Mouse (Mus musculus) ES-CJ7 (cell line): ENCODE measurements around the gene Kcnk6.

ENCODE experiments used
- DNase-seq: peaks from one replicate; pipeline ENCODE4 v3.0.0; 2011; ENCODE audit warnings: low read depth, low spot score

Gene Kcnk6

DNA sequence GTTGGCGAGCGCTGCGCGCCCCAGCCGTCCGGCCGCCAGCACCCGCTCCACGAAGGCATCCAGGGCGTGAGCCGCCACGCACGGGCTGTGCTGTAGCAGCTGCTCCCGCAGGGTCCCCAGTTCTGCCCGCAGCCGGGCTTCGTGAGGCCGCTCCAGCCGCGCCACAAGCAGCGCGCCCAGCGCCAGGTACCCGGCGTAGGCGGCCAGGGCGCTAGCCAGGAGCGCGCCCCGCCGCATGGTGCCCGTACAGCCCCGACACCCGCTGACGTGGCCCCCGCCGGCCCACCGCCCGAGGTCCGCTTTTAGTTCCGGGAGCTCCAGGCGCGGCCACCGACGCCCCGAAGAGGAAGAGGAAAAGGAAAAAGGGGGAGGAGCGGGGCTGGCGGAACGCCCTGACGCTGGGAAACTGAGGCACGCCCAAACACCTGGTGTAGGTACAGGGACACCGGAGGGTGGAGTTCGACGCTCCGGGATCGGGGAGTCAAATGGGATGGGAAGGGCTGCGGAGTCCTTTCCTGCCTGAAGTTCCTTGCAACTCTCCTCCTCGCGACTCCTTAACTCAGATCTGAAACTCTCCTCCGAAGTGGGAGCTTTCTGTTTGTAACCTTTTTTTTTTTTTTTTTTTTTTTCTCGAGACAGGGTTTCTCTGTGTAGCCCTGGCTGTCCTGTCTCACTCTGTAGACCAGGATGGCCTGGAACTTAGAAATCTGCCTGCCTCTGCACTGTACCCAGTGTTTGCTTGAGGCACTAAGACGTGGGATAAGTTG is at the start of gene Kcnk6:
Kcnk6 (minus strand) TSS at position 269 of the 767 bp plus-strand sequence.
- peak; percentile 27 for DNase-seq

DNA sequence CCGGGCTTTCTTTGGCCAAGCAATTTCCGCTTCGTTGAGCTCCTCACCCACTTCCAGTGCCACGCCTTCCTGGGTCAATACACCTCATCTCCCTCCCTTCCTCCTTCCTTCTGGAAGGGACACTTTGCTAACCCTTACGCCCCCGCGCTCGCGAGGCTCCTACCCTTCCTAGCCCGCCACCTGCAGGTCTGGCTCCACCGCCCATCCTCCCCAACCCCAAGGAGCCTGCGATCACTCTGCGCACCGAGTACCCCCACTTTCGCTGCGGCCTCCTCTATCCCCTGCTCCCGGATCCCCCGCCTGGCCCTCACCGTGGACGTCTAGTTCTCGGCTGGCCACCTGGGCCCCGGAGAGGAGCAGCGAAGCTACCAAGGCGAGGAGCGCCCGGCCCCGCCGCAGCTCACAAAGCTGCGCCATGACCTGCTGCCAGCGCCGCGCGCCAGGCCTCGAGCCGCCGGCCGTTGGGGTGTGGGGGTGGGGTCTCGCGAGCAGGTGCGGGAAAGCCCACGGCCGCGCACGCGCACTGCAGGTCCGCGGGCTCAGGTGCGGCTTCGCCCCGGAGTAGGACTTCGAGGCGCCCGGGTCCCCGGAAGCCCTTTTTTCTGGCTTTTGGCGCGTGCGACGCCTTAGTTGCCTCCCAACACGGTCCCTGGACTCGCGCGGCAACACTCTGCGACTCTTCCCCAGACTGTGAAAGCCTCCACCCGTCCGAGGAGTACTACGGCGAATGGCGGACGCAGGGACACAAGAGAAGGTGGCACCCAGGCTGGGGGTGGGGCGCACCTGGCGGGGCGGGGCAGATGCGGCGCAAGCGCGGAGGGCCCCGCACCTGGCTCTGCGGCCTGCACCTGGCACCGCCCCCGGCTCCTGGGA is 49.1 kb upstream of the Kcnk6 start, which contains the start of gene Spint2:
Spint2 (minus strand) TSS at position 712 of the 873 bp plus-strand sequence.
- peak; percentile 89 for DNase-seq

DNA sequence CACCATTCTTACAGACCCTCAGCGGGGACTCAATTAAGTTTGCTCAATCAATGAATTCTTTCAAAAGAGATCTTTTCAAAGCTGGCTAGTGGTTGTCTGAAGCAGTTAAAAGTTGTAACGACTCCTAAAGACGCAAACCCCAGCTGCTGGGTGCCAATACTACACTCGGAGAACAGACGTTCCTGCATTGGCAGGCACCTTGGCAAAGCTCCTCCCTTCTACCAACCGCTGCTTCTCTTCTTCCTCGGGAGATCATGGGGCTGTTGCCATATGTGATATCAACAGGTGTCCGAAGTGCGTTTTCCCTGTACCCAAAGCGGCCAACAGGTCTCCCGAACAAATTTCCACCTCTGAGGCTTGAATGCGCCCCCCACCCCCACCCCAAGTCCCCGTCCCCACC is 48.5 kb upstream of the Kcnk6 start:
- DNase-seq: no peak

DNA sequence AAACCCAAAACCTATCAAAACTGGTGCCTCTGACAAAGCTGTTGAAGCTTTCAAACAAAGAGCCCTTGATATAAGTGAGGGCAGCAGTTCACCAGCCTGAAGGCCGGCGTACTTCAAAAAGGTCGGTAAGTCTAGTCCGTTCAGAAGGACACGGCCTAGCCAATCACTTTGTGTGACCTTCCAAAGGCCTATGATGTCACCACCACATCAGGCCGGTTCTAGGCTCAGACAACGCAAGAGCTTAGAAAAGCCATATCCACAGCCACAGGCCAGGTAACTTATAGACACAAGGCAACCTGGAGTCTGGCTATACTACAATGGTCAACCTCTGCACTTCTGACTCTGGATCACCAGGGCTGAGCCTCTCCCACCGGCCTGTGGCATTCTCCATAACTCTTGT is 47.6 kb upstream of the Kcnk6 start:
- DNase-seq: peak; percentile 43

DNA sequence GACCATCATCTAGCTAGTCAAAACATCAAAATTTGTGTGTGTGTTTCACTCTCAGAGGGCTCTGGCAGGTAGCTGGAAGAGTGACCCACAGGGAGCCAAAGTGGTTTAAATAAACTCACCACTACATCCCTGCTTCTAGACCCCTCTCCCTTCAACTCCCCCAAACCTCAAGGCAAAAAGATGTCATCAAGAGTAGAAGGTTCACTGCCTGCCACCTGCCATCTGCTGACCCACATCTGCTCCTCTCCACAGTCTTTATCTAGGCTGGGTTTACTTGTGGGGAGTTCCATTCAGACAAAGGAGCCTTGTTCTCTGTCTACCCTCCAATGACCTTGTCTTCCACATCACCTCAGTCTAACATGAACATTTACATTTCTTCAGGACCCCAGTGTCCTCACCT is 46.9 kb upstream of the Kcnk6 start:
- no peak for DNase-seq

DNA sequence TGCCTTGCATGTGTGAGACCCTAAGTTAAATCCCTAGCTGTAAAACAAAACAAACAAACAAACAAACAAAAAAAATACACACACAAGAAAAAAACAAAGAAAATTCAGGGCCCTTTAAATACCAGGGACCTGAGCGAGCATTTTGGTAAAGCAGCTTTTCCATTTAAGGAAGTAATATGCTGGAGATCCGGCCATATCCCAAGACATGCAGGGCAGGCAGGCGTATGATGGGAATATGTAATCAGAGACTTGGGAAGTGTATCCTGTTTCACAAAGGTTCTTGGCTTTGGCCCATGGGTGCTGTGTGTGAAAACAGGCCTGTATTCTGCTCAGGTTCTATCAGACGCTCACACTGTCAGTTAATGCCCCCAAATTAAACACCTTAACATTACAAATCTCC is 45.2 kb upstream of the Kcnk6 start:
- no peak for DNase-seq

DNA sequence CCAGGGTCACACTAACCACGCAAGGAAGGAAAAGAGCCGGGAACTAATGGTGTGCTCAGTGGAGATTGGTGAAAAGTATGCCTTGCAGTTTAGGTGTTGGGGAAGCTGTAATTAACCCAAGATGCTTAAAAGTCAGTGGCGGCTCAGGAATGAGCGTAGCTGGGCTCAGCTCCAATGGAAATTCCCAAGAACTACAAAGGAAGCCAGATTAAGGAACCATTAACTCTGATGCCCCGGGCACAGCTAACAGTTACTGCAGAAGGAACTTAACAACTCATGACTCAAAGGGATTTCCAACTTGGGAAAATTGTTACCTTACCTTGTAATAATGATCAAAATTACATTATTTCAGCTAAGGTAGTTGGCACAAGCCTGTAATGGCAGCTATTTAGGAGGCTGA is 44.4 kb upstream of the Kcnk6 start:
- no peak for DNase-seq

DNA sequence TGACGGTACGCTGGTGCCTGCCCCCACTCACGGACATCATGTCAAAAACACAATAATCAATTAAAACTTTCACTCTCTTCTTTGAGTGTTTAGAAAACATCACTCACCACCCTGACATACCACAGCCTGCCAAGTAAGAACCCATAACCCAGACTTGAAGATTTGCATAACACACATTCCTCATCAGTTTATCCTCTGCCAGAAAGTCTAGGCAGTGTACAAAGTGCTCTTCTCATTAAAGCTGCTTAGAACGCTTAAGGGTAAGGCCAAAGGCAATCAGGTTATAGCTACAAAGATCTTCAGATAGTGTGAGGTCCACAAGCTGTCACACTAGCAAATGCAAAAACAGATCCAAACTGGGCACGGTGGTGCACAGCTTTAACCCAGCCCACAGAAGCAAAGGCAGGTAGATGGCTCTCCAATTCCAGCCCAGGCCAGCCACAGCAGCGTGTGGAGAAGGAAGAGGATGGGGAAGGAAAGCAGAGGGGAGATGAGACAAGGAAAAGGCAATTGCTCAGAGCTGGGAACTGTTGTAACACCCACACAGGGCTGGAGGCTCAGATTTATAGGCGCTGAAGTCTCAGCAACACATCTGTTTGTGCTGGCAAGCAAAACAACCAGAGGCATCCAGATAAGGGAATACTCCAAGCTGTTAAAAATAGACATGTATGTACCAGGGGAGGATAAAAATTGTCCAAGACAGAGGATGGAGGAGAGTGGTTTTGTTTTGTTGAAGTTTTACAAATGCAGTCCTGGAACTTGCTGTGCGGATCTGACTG is 39.6 kb upstream of the Kcnk6 start:
- DNase-seq: no peak

DNA sequence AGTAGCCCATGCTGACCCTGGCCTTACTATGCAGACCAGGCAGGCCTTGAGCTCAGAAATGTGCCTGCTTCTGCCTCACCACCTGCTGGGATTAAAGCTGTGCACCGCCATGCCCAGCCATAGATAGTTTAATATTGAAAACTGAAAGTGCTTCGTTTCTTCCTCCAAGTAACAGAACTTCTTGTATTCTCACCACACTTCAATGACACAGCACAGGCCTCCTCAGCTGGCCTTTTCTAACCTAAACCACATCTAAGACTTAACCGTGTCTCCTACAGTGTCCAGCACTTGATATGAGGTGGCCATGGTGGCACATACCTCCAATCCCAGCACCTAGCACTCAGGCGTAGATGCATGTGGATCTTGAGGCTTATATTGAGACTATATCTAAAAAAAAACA is 38.1 kb upstream of the Kcnk6 start:
- no peak for DNase-seq

DNA sequence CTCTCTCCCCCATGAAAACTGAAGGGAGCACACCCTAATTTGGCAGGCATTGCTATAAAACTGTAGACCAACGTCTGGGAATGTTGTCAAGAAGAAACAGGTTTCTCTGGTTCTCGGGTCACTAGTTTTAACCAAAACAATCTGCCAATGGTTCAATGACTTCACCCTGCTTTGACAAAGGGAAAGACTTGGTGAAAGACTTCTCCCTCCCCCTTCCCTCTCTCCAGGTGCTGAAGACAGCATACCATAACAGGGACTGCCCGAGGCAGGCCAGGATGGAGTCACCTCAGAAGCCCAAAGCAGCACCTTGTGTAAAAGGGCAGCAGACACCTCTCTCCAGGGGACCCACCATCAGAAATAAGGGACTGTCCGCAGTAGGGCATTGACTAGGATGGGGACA is 34.6 kb upstream of the Kcnk6 start:
- DNase-seq: no peak

DNA sequence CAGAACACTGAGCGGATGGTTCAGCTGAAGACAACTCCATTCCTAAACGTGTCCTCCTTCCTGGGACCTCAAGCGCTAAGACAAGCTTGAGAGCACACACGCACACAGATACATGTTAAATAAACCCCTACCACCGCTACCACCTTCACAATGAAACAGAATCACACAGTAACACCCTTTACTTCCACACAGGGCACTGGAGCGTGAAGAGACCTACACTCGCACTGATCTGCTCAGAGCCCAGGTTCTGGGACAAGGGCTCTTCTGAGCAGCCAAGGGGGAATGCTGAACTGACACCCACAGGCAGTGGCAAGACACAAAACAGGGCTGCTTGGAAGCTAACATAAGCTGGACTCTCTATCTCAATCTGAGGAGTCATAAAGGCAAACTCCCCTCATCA is 33.3 kb upstream of the Kcnk6 start:
- no peak for DNase-seq

DNA sequence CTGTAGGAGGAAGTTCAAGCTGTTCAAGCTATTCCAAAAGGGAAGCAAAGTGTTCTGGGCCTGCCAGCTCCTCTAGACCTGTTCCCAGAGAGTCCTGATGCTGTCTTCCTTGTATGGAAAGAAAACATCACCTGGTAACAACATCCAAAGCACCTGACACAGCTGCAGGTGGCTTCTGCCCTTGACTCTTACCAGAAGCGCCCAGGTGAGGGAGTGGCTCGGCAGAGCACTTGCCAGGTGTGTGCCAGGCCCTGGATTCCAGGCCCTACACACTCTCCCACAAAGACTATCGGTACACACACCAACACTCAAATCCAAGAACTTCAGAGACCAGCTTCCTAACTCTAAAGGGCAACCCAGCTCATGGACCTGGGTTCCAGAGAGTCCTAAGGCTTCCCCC is 31.5 kb upstream of the Kcnk6 start:
- DNase-seq: no peak

DNA sequence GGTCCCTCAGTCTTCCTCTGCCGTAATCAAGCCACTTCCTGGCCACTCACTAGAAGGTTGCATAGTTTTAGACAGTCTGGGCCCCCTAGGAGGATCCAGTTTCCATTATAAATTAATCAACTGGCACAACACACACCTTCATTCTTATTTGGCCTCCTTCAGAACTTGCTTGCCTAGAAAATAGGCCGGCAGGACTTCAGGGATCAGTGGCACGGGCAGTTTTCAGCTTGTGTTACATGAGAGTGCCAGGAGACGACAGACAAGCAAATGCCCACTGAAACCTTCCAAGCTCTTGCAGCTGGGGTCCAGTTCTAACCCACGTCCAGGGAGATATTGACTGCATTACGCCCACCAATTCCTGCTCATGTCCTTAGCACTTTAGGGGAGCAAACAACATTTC is 29.8 kb upstream of the Kcnk6 start:
- no peak for DNase-seq

DNA sequence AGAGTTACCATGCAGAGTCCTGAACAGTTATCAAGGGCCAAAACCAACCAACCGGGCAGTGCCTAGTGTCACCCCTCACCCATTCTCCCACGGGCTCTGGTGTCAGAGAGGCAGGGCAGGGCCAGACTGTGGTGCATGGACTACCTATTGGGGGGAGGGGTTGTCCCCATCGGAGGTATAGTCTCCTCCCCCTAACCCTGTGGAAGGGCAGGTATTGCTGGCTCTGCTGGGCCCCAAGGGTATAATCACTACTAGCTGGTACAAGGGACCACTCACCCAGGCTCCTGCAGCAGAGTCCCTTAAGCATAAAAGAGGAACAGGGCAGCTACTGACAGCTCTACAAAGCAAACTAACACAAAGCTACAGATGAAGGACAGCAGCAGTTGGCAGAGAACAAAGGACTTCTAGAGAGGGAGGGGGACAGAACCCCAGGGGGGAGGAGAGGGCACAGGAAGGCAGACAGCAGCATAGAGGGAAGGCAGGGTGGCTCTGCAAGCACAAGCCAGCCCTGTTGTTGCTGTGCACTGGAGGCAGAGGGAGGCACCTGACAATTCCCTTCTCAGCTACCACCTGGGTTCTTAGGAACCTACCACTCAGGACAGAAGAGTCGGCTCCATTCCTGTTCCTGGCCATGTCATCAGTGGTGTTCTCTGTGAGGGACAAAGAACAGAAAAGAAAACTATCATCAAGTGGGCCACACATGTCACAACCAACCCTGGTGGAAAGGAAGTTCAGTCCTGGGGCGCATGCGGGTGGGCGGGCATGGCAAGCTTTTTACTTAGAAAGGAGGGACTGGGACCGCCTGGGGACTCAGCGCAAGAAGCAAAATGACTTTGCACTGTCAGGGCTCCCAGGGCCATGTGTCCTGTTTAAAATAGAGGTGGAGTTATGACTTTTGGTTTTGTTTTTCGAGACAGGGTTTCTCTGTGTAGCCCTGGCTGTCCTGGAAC is 27.7 kb upstream of the Kcnk6 start:
- DNase-seq: no peak

DNA sequence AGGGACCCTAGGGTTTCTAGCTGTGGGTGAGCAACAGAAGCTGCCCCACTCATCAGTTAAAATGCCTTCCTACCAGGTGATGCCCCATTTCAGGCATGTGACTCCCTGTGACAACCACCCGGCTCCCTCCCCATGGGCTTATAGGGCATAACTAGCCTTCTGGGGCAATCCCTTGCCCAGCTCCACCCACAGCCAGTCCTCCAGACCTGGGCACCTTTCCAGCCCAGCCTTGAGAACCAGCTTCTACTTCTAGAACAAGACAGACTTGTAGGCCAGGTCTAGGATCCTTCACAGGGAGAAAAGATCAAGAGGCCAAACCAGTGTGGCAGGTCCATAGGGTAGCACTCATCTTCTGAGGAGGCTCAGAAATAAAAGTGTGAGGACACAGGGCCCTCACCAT is 25.1 kb upstream of the Kcnk6 start:
- no peak for DNase-seq

DNA sequence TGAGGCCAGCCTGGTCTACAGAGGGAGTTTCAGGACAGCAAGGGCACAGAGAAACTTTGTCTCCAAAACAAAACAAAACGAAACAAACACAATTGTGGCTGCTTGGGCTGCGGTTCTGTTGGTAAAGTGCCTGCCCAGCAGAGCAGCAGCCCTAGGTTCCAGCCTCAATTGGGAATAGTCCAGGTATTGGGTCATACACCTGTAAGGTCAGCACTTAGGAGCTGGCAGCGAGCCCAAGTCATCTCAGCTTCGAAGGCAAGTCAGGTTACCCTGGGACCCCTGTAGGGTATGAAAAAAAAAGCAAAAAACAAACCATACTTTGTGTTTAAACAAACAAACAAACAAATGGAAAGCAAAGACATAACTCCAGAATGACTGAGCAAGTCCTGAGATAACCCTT is 23.6 kb upstream of the Kcnk6 start:
- no peak for DNase-seq

DNA sequence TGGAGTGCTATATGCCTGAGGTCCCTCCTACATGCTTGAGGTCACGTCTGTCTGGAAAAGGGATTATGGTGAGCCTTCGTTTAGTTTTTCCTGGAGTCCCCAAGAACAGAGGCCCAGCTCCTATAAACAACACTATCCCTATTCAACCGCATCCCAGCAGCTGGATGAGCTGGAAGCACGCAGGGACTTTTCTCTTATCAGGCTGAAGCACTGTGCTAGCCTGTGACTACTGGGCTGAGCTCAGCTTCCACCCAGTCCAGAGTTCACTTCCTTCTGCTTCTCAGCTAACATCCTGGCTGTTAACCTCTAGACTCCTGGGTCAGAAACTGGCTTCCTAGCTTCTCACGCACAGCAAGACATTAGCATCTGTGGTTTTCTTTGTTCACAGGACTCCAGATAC is 21.5 kb upstream of the Kcnk6 start:
- no peak for DNase-seq

DNA sequence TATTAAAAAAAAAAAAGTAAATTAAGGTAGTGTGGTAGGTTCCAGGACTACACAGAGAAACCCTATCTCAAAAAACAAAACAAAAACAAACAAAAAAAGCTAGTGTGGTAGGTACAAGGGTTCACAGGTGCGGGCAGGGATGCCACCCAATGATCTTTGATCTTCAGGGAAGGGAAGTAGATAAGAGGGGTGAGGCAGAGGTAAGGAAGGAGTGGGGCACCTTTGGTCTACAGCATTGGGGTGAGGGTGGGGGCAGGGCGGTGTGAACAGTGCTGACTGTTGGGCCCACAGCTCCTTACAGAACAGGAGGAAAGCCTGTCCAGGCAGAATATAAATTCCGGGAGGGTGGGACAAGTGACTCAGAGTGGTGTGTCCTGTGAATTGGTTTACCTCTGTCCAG is 18.9 kb upstream of the Kcnk6 start:
- no peak for DNase-seq

DNA sequence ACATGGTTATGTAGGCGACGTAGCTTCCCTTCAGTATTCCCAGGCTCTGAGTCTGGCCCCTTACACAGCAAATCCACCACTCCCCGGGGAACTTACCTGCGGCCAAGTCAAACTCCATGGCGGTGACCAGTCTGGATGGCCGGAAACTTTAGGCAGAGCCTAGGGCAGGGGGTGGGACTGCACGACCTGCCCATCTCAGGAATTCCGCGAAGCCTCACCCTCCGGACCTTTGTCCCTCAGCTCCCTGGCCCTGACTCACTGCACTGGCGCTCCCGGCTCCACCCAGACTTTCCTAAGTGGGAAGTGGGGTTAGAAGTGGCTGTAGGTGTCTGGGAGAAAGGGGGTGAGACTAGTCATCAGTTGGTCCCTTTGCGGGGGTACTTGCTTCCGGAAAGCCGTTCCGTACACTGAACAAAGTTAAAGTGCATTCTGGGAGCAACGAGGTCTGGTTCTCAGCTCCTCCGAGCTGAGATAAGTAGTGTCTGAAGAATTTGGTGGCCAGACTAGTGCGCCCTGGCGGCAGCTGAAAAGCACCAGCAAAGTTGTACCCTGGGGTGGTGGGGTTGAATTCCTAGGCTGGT is 16.0 kb upstream of the Kcnk6 start, which contains the start of gene 2200002D01Rik:
2200002D01Rik (minus strand) TSS at position 206 of the 581 bp plus-strand sequence.
- peak; percentile 61 for DNase-seq

DNA sequence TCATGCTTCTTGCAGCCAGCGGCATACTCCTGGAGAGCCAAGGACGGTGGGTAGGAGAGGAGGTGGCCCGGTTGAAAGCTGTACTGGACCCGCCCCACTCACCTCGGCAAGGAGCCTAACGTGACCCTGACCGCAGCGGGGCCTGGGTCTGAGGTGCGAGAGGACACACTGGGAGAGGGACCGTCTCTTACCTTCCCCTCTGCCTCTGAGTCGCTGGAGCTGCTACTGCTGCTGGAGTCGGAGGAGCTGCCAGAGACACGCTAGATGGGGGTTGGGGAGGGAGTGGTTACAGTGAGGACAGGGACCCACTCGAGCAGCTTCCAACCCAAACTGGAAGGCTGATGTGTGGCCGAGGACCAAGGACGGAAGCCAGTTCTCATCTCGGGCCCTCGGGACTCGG is 15.4 kb upstream of the Kcnk6 start:
- peak; percentile 27 for DNase-seq

DNA sequence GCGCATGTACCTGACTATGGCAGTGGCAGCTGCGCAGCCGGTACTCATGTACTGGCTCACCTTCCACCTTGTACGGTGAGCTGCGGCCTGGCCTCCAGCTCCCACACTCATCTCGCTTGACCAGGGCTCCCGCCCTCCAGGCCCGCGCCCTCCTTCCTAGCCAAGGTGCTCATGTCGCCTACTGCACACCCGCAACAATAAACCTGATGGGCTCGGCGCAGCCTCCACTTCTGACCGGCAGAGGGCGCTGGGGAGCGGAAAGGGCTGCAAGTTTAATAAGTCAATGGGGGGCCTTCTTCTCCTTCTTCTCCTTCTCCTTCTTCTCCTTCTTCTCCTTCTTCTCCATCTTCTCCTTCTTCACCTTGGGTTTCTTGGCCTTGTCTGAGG is 15.0 kb upstream of the Kcnk6 start:
- peak; percentile 85 for DNase-seq
